Mouse (Mus musculus): ENCODE results near the gene Sfswap.
"Not testable (repeated sequence)": the region's sequence is repeated elsewhere in the genome, so short reads cannot be mapped to it uniquely, and the experiment has no call there.

The Sfswap gene

GRCm38 (mm10) chr5:129500722-129501634 lies at the start of gene Sfswap:
Gene Sfswap (plus strand): TSS chr5:129501221.
- in situ Hi-C loops (cut with MseI, MboI): no loop called here

- in situ Hi-C loops (cut with MseI, MboI): no loop called here
These were observed 48.5 kb upstream of the Sfswap start for GRCm38 (mm10) chr5:129452561-129452960.

GRCm38 (mm10) chr5:129454802-129455528 lies 46.1 kb upstream of the Sfswap start:
- in situ Hi-C loops (cut with MseI, MboI): no loop called here

GRCm38 (mm10) chr5:129455529-129455896 lies 45.5 kb upstream of the Sfswap start:
- in situ Hi-C loops (cut with MseI, MboI): no loop called here

GRCm38 (mm10) chr5:129456579-129457140 lies 44.4 kb upstream of the Sfswap start:
- in situ Hi-C loops (cut with MseI, MboI): no loop called here

- in situ Hi-C loops (cut with MseI, MboI): no loop called here
These were observed 42.9 kb upstream of the Sfswap start for GRCm38 (mm10) chr5:129458109-129458508.

- in situ Hi-C loops (cut with MseI, MboI): no loop called here
These were observed 42.5 kb upstream of the Sfswap start for GRCm38 (mm10) chr5:129458541-129458940.

GRCm38 (mm10) chr5:129460798-129461476 lies 40.1 kb upstream of the Sfswap start:
- in situ Hi-C loops (cut with MseI, MboI): no loop called here

- in situ Hi-C loops (cut with MseI, MboI): not testable (repeated sequence)
These were observed 37.4 kb upstream of the Sfswap start for GRCm38 (mm10) chr5:129463648-129464047.

GRCm38 (mm10) chr5:129465788-129466187 lies 35.2 kb upstream of the Sfswap start:
- in situ Hi-C loops (cut with MseI, MboI): no loop called here

GRCm38 (mm10) chr5:129475532-129476045 lies 25.4 kb upstream of the Sfswap start:
- in situ Hi-C loops (cut with MseI, MboI): no loop called here

- in situ Hi-C loops (cut with MseI, MboI): no loop called here
These were observed 11.1 kb upstream of the Sfswap start for GRCm38 (mm10) chr5:129489879-129490278.

GRCm38 (mm10) chr5:129501671-129502070 lies 650 bp downstream of the Sfswap start:
- in situ Hi-C loops (cut with MseI, MboI): no loop called here

GRCm38 (mm10) chr5:129506886-129507285 lies 5.9 kb downstream of the Sfswap start:
- in situ Hi-C loops (cut with MseI, MboI): no loop called here

- in situ Hi-C loops (cut with MseI, MboI): no loop called here
These were observed 17.2 kb downstream of the Sfswap start for GRCm38 (mm10) chr5:129518180-129518579.

GRCm38 (mm10) chr5:129518786-129519185 lies 17.8 kb downstream of the Sfswap start:
- in situ Hi-C loops (cut with MseI, MboI): no loop called here

- in situ Hi-C loops (cut with MseI, MboI): no loop called here
These were observed 18.6 kb downstream of the Sfswap start for GRCm38 (mm10) chr5:129519591-129519990.

- in situ Hi-C loops (cut with MseI, MboI): no loop called here
These were observed 20.5 kb downstream of the Sfswap start for GRCm38 (mm10) chr5:129521501-129521900.

- in situ Hi-C loops (cut with MseI, MboI): no loop called here
These were observed 20.9 kb downstream of the Sfswap start for GRCm38 (mm10) chr5:129521913-129522312.

GRCm38 (mm10) chr5:129523166-129523565 lies 22.1 kb downstream of the Sfswap start:
- in situ Hi-C loops (cut with MseI, MboI): no loop called here

GRCm38 (mm10) chr5:129524751-129525150 lies 23.7 kb downstream of the Sfswap start:
- in situ Hi-C loops (cut with MseI, MboI): no loop called here

GRCm38 (mm10) chr5:129527162-129527561 lies 26.1 kb downstream of the Sfswap start:
- in situ Hi-C loops (cut with MseI, MboI): no loop called here
